Mouse (Mus musculus) heart, adult 2 months (tissue): ENCODE results near the gene Wbp2. TPM values are rescaled to one million over a fixed set of nuclear protein-coding genes. Genes with fewer than 3 reads are reported as not detected.
"Not testable (repeated sequence)": the region's sequence is repeated elsewhere in the genome, so short reads cannot be mapped to it uniquely, and the experiment has no call there.

Experiments used
- DNase-seq, 2 experiments: peaks; one replicate each; pipeline ENCODE4 v3.0.0; 2021
- H3K27ac ChIP-seq: fragments of 200-600 bp; 2 replicates; pipeline ENCODE4 v1.8.1; 2022
- H3K27me3 ChIP-seq: fragments of 200-500 bp; 2 replicates; pipeline ENCODE4 v1.6.1; 2012; ENCODE audit warnings: mild to moderate bottlenecking, low read length, inconsistent platforms, mixed read lengths; ENCODE audit not compliant: control insufficient read depth, insufficient read depth
- H3K36me3 ChIP-seq: fragments of 200-500 bp; 2 replicates; pipeline ENCODE4 v1.6.1; 2012; ENCODE audit warnings: low read length, inconsistent platforms; ENCODE audit not compliant: control insufficient read depth, insufficient read depth
- H3K4me1 ChIP-seq: fragments of 200-500 bp; 2 replicates; pipeline ENCODE4 v1.6.1; 2011; ENCODE audit warnings: low read length; ENCODE audit not compliant: control insufficient read depth, insufficient read depth
- H3K4me3 ChIP-seq: fragments of 200-600 bp; 2 replicates; pipeline ENCODE4 v1.8.1; 2022
- H3K79me2 ChIP-seq: fragments of 200-500 bp; replicated peaks from 2 replicates; pipeline ENCODE4 v1.6.1; 2012; ENCODE audit warnings: mild to moderate bottlenecking, inconsistent platforms, low read length, moderate library complexity, mixed read lengths; ENCODE audit not compliant: control insufficient read depth, insufficient read depth
- H3K9ac ChIP-seq: fragments of 200-500 bp; 2 replicates; pipeline ENCODE4 v1.6.1; 2012; ENCODE audit warnings: low read depth, mild to moderate bottlenecking, control low read depth, inconsistent platforms, low read length, mixed read lengths
- CTCF ChIP-seq: fragments of 200-600 bp; IDR thresholded peaks from 2 replicates; pipeline ENCODE4 v1.8.1; 2022; ENCODE audit warnings: antibody characterized with exemption, mild to moderate bottlenecking, moderate library complexity
- EP300 ChIP-seq: fragments of 200-500 bp; IDR thresholded peaks from 2 replicates; pipeline ENCODE4 v1.6.1; 2011; ENCODE audit warnings: low read depth, low read length, control low read depth; ENCODE audit not compliant: insufficient read depth
- POLR2A ChIP-seq: fragments of 200-500 bp; IDR thresholded peaks from 2 replicates; pipeline ENCODE4 v1.6.1; 2011; ENCODE audit warnings: mild to moderate bottlenecking, low read depth, low read length, control low read depth; ENCODE audit not compliant: insufficient read depth
- WGBS: fragments of 180-500 bp; shearing (Covaris S2); methylation state at CpG from one replicate; pipeline ENCODE4 v1.1.7; 2018; 5-methylcytosine and 5-hydroxymethylcytosine counted together
- intact Hi-C: fragments of 180-260 bp; cut with DNase I; formaldehyde crosslinking; loops from one replicate; pipeline ENCODE4 v1.15.1; 2025
- polyA plus RNA-seq: library from polyadenylated mRNA; depleted of rRNA; stranded (reverse); fragments of >200 nt; gene quantifications from 2 replicates; pipeline ENCODE4 v1.2.3, GENCODE M21; 2012
- total RNA-seq, 2 experiments: library from RNA; stranded (reverse); gene quantifications; 2 replicates each; pipeline ENCODE4 v1.2.3; 2021

The Wbp2 gene
- total and polyA plus RNA-seq, 3 experiments, result 91.0 to 176 (median 108) TPM

GRCm38 (mm10) chr11:116127156-116127980 lies 40.6 kb upstream of the Wbp2 start, which contains the start of gene Trim47:
Gene Trim47 (minus strand): TSS chr11:116127210.
- Histone ChIP-seq H3K4me3 (no peak within 1 kb of the TSS), H3K36me3 (no peaks in the 10 kb centered on the region), H3K9ac (0 out of 2 replicates have a peak within 1 kb of the TSS, but pooled peaks have one; percentile 15), H3K27ac (peak within 1 kb of the TSS; percentile 20; the same call in 1 of the 2 replicates), H3K4me1 (peaks cover 14% of the 10 kb centered on the region), H3K27me3 (no peaks in the 10 kb centered on the region), H3K79me2 (no peaks in the 10 kb centered on the region)
- 43% methylated on average over 23 of the region's 23 CpGs for WGBS
- intact Hi-C loops, result no loop called here
- peak; percentile 77 for DNase-seq
- TF ChIP-seq EP300 (0 out of 2 replicates have a peak, but pooled peaks have one; percentile 21), CTCF (no peak)

DNA sequence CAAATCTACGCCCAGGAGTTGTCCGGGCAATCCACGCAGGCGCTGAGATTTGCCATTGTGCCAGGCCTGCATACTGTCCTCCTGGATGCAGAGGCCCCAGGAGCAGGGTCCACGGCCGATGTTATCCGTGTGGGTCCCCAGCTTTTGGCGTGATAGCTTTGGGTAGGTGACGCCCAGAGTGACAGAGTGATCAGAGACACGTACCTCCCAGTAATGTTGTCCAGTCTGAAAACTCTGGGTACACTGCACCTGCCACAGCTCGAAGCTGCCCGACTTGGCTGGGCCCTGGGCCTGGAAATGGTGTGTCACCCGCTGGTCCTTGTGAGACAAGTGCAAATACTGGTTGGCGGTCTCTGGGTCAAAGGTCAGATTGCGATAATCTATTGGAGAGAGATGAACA lies 39.5 kb upstream of the Wbp2 start:
- Histone ChIP-seq H3K4me1 (peaks cover 12% of the 10 kb centered on the region), H3K27ac (no peak overlapping the region), H3K4me3 (no peak overlapping the region), H3K9ac (no peak overlapping the region), H3K79me2 (no peaks in the 10 kb centered on the region), H3K27me3 (no peaks in the 10 kb centered on the region), H3K36me3 (no peaks in the 10 kb centered on the region)
- WGBS, result 98% methylated on average over 15 of the region's 15 CpGs
- no peak for DNase-seq
- intact Hi-C loops, result no loop called here
- no peak for TF ChIP-seq POLR2A

DNA sequence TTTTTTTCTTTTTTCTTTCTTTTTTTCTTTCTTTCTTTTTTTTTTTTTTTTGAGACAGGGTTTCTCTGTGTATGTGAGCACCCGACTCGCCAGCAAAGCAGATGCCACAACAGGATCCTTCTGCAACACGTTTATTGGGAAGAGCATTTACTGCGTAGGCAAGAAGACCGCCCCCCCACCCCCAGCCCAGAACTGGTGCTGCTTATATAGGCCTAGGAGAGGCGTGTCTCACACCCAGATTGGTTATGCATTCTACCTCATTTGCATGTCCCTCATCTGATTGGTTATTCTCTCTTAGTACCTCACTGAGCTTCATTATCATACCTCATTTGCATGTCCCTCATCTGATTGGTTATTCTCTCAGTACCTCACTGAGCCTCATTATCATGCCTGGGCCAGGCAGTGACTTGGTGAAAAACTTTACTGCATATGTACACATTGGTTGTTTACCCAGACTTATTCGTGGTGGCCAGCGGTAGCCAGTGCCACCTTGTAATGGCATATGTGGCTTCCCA lies 35.0 kb upstream of the Wbp2 start:
- WGBS, result 93% methylated on average over 8 of the region's 8 CpGs
- H3K4me3 ChIP-seq, H3K4me1 ChIP-seq, intact Hi-C loops, DNase-seq, H3K27ac ChIP-seq, H3K79me2 ChIP-seq, H3K36me3 ChIP-seq, H3K9ac ChIP-seq, H3K27me3 ChIP-seq: not testable (repeated sequence)

GRCm38 (mm10) chr11:116117819-116118218 lies 31.0 kb upstream of the Wbp2 start:
- H3K27me3 ChIP-seq, result no peaks in the 10 kb centered on the region
- H3K9ac ChIP-seq, result no peak overlapping the region
- H3K79me2 ChIP-seq, result no peaks in the 10 kb centered on the region
- no peaks in the 10 kb centered on the region for H3K36me3 ChIP-seq
- H3K4me1 ChIP-seq, result no peaks in the 10 kb centered on the region
- intact Hi-C loops, result no loop called here
- no peak overlapping the region for H3K27ac ChIP-seq
- no peak overlapping the region for H3K4me3 ChIP-seq
- no peak for TF ChIP-seq POLR2A
- peak; percentile 65 for TF ChIP-seq CTCF
- no peak for TF ChIP-seq EP300
- no peak for DNase-seq

DNA sequence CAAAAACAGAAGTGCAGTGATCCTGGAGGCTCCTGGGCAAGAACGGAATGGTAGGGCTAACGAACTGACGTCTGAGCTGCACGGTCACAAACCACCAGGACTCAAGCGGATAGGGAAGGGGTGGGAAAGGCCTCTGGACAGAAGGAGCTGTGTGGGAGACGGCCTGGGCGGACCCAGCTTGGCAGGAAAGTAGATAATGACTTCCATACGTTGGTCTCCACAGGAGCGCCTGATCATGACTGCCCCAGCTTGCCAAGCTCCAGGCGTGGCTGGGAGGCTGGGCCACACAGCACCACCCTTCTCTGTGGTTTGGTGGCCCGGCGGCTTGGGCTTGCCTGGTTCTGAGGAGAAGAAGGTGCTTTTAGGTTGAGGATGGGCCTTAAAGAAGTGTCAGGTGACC lies 30.4 kb upstream of the Wbp2 start:
- no peak for TF ChIP-seq CTCF
- no peak for TF ChIP-seq EP300
- TF ChIP-seq POLR2A, result no peak
- 48% methylated on average over 12 of the region's 12 CpGs for whole genome bisulfite sequencing
- no peaks in the 10 kb centered on the region for H3K36me3 ChIP-seq
- H3K79me2 ChIP-seq, result no peaks in the 10 kb centered on the region
- intact Hi-C loops, result no loop called here
- H3K4me3 ChIP-seq, result no peak overlapping the region
- no peaks in the 10 kb centered on the region for H3K4me1 ChIP-seq
- H3K27me3 ChIP-seq, result no peaks in the 10 kb centered on the region
- DNase-seq, result no peak
- no peak overlapping the region for H3K27ac ChIP-seq
- no peak overlapping the region for H3K9ac ChIP-seq

- H3K27ac ChIP-seq, result no peak overlapping the region
- H3K27me3 ChIP-seq, result no peaks in the 10 kb centered on the region
- H3K4me3 ChIP-seq, result no peak overlapping the region
- intact Hi-C loops, result loop anchor here (2.0 kb wide), 1 partner anchor 17 kb away; no protein-coding TSS in a partner anchor
- no peaks in the 10 kb centered on the region; the same call in 1 of the 2 replicates for H3K36me3 ChIP-seq
- no peak for DNase-seq
- 93% methylated on average over 19 of the region's 19 CpGs for WGBS
- no peak overlapping the region for H3K9ac ChIP-seq
- H3K4me1 ChIP-seq, result peaks cover 10% of the 10 kb centered on the region
- no peaks in the 10 kb centered on the region; the same call in 1 of the 2 replicates for H3K79me2 ChIP-seq
- TF ChIP-seq EP300 (no peak), CTCF (peak; percentile 39)
Observed at GRCm38 (mm10) chr11:116111611-116112203, 24.9 kb upstream of the Wbp2 start.
